In the genomic region with DNA sequence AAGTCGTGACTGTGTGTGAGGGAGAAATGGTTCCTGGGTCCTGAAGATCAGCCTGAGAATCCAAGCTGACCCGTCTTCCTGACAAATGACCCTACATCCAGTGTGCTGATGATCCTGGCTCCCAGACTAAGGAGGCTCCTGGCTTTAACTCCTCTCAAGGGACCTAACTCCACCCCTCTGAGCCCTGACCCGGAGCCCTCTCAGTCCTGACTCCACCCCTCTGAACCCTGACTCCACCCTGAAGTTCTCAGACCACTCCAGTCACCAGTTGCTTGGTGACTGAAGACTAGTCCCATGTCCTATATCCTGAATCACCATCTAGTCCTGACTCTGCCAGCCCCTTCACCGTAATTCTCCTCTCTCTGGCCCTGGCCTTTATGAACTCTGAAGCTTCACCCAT, we compare ENCODE assay signal across 32 mouse cellular contexts. TPM values are rescaled to one million over a fixed set of nuclear protein-coding genes. Genes with fewer than 3 reads are reported as not detected.
DNase-seq lines count a peak whose midpoint lies in the region; TF ChIP-seq lines count a peak whose summit lies in the region.
"Had no signal": no experiment of that assay in that cellular context is flagged by ENCODE, and none has a peak within 500 bp of the region (broad histone marks: within the 10 kb centered on the region; RNA-seq: fewer than 3 reads in every experiment).

No protein-coding gene starts in this region.

- H3K79me2 ChIP-seq in CH12.LX (replicated peaks; ENCODE audit: control insufficient read depth, extremely low read depth, insufficient read depth, poor library complexity, severe bottlenecking), result no peaks in the 10 kb centered on the region

- in situ Hi-C loops in CH12.LX (cut with MboI; ENCODE audit: low pct_ligation_motif_present, low pct_unique_long_range_greater_than_20kb, low sequenced_read_pairs), result loop anchor here (5.0 kb wide), 1 partner anchor 40 kb away; no protein-coding TSS in a partner anchor

- no peak overlapping the region for H3K9ac ChIP-seq in CH12.LX (ENCODE audit: insufficient read depth, low read depth)
- H3K9ac ChIP-seq: hindbrain, embryonic 15.5 days had no signal

- dilution Hi-C loops in CH12.LX (cut with MboI; ENCODE audit: extremely low pct_ligation_motif_present, extremely low pct_unique_long_range_greater_than_20kb, low sequenced_read_pairs), result no loop called here

- intact Hi-C loops in heart, postnatal 25 days (cut with DNase I), result no loop called here

- peaks cover 9 to 34% of the 10 kb centered on the region in 2 experiments for H3K4me1 ChIP-seq in CH12.LX (ENCODE audit: control insufficient read depth in 1 of 2, insufficient read depth in 2 of 2)
- H3K4me1 ChIP-seq: hindbrain, embryonic 15.5 days had no signal

- H3K9me3 ChIP-seq in CH12.LX (replicated peaks; ENCODE audit: low read length), result peaks cover 11% of the 10 kb centered on the region
- H3K9me3 ChIP-seq: forebrain, embryonic 10.5 days; hindbrain, embryonic 15.5 days had no signal

- H3K27ac ChIP-seq in CH12.LX (ENCODE audit: insufficient read depth, low read depth), result no peak overlapping the region
- H3K27ac ChIP-seq: forebrain, embryonic 10.5 days; hindbrain, embryonic 15.5 days had no signal

- peak; percentile 17 to 37 for DNase-seq in heart, adult 18-20 months
- no peak for DNase-seq in heart, postnatal 25 days (ENCODE audit: low spot score)
- DNase-seq in A20 (ENCODE audit: low read depth, low spot score) (peak; percentile 88), CH12.LX (ENCODE audit: extremely low read depth) (no peak)
- peak; percentile 7 for DNase-seq in gastrocnemius, postnatal 25 days
- no peak for DNase-seq in cerebellum, postnatal 36 days
- no peak for DNase-seq in urinary bladder, postnatal 10 days (ENCODE audit: low spot score)
- DNase-seq: adrenal gland, postnatal 25 days; cerebellum, adult 8-10 months; kidney, adult 9 months; kidney, postnatal 36 days; layer of hippocampus, postnatal 36 days; lung, postnatal 4 days; midbrain, embryonic 14.5 days had no signal

- no peak for TF ChIP-seq CTCF in CH12.LX (conservative IDR thresholded peaks at IDR 0.05 in 1 of 2, IDR thresholded peaks at IDR 0.05 in 1 of 2; ENCODE audit: low read depth in 2 of 2, low read length in 2 of 2)

- H3K36me3 ChIP-seq in CH12.LX (replicated peaks in 1 of 2; ENCODE audit: control insufficient read depth in 1 of 2, insufficient read depth in 1 of 2, low read length in 1 of 2), result no peaks in the 10 kb centered on the region
- H3K36me3 ChIP-seq: forebrain, embryonic 10.5 days; hindbrain, embryonic 15.5 days had no signal

- TF ChIP-seq EP300 in CH12.LX (IDR thresholded peaks at IDR 0.05; ENCODE audit: low read length), result no peak

- peaks cover 76% of the 10 kb centered on the region for H3K27me3 ChIP-seq in CH12.LX (replicated peaks)
- H3K27me3 ChIP-seq: hindbrain, embryonic 15.5 days had no signal

- no peak for TF ChIP-seq POLR2A in CH12.LX (IDR thresholded peaks at IDR 0.05; ENCODE audit: low read depth, low read length)

- 0 out of 2 replicates have a peak overlapping the region, but pooled peaks have one; percentile 48 for H3K4me2 ChIP-seq in CH12.LX (ENCODE audit: insufficient read depth, low read depth, poor library complexity, severe bottlenecking)
- H3K4me2 ChIP-seq: hindbrain, embryonic 15.5 days had no signal

- TF ChIP-seq RAD21 in CH12.LX (IDR thresholded peaks at IDR 0.05; ENCODE audit: low read depth, low read length), result no peak

- no peak overlapping the region for H3K4me3 ChIP-seq in CH12.LX (replicated peaks in 1 of 3; ENCODE audit: low read depth in 2 of 3, low read length in 2 of 3, poor library complexity in 1 of 3)
- H3K4me3 ChIP-seq: forebrain, embryonic 10.5 days; hindbrain, embryonic 15.5 days had no signal

TF ChIP-seq in CH12.LX, 34 proteins besides CTCF, POLR2A, EP300 and RAD21:
- TF ChIP-seq E2F4 (IDR thresholded peaks at IDR 0.05; ENCODE audit: insufficient replicate concordance, low read depth, low read length) (no peak), IRF4 (IDR thresholded peaks at IDR 0.05; ENCODE audit: low read depth, low read length) (no peak), MAZ (IDR thresholded peaks at IDR 0.05; ENCODE audit: low read depth, low read length) (no peak), USF2 (conservative IDR thresholded peaks at IDR 0.05; ENCODE audit: low read depth, low read length) (no peak), BHLHE40 (IDR thresholded peaks at IDR 0.05; ENCODE audit: low read depth, low read length) (no peak), MEF2A (IDR thresholded peaks at IDR 0.05; ENCODE audit: borderline replicate concordance, low read depth, low read length) (no peak), GABPA (IDR thresholded peaks at IDR 0.05; ENCODE audit: insufficient replicate concordance, low read depth, low read length) (no peak), MAFK (IDR thresholded peaks at IDR 0.05; ENCODE audit: insufficient replicate concordance, low read length) (no peak), JUN (IDR thresholded peaks at IDR 0.05; ENCODE audit: insufficient read depth, low read depth, low read length) (no peak), ZKSCAN1 (IDR thresholded peaks at IDR 0.05; ENCODE audit: borderline replicate concordance, low read depth, low read length) (no peak), POLR2AphosphoS2 (IDR thresholded peaks at IDR 0.05; ENCODE audit: low read depth, low read length) (no peak), USF1 (IDR thresholded peaks at IDR 0.05; ENCODE audit: low read depth, low read length) (no peak), MYC (IDR thresholded peaks at IDR 0.05; ENCODE audit: low read depth, low read length) (no peak), ZMIZ1 (IDR thresholded peaks at IDR 0.05; ENCODE audit: low read depth, low read length) (no peak)

RNA-seq across cellular contexts. Expression of a gene that starts 1.4 kb away (rescaled TPM):
- total RNA-seq in heart, adult 18-20 months (2021), result not detected
- total RNA-seq in heart, postnatal 25 days (2021), result not detected
- total RNA-seq in CH12.LX (2012; rRNA removed), result not detected in 2 replicates
- total RNA-seq in CH12.LX (2014; rRNA removed), result not detected in 2 replicates
- polyA plus RNA-seq in CH12.LX (2012; ENCODE audit: insufficient read length, low read depth), result 0.26 TPM in 1 of 2 replicates, not detected in the other
- not detected for total RNA-seq in gastrocnemius, postnatal 25 days (2021)
- total RNA-seq: adrenal gland, postnatal 25 days; gastrocnemius, postnatal 36 days; hematopoietic stem cell, adult 5-6 weeks; layer of hippocampus, adult 8-10 months; layer of hippocampus, postnatal 36 days; left cerebral cortex, postnatal 10 days; liver, adult 2 months; megakaryocyte-erythroid progenitor cell, adult 5-6 weeks had no signal
- polyA plus RNA-seq: embryonic facial prominence, embryonic 11.5 days; forebrain, embryonic 10.5 days; intestine, embryonic 14.5 days; liver, adult 2 months; liver, embryonic 16.5 days; lung, embryonic 16.5 days; midbrain, embryonic 14.5 days; neural tube, embryonic 11.5 days; testis, adult 2 months; urinary bladder, adult 2 months had no signal

RNA-seq across cellular contexts. Expression of a gene that starts 40.6 kb away (rescaled TPM):
- total RNA-seq in heart, adult 18-20 months (2021), result not detected
- total RNA-seq in heart, postnatal 25 days (2021), result not detected
- total RNA-seq in CH12.LX (2012; rRNA removed) (not detected in 2 replicates), CH12.LX (2014; rRNA removed) (not detected in 2 replicates)
- polyA plus RNA-seq in CH12.LX (2012; ENCODE audit: insufficient read length, low read depth), result not detected in 2 replicates
- total RNA-seq in gastrocnemius, postnatal 25 days (2021), result not detected
- total RNA-seq: adrenal gland, postnatal 25 days; gastrocnemius, postnatal 36 days; hematopoietic stem cell, adult 5-6 weeks; layer of hippocampus, adult 8-10 months; layer of hippocampus, postnatal 36 days; left cerebral cortex, postnatal 10 days; liver, adult 2 months; megakaryocyte-erythroid progenitor cell, adult 5-6 weeks had no signal
- polyA plus RNA-seq: brain, embryonic 14.5 days; embryonic facial prominence, embryonic 11.5 days; heart, embryonic 16.5 days; hindbrain, embryonic 15.5 days; intestine, embryonic 14.5 days; limb, embryonic 11.5 days; liver, adult 2 months; liver, embryonic 16.5 days; lung, embryonic 16.5 days; midbrain, embryonic 14.5 days; neural tube, embryonic 11.5 days; testis, adult 2 months; urinary bladder, adult 2 months had no signal

RNA-seq across cellular contexts. Expression of a gene that starts 51.2 kb away (rescaled TPM):
- not detected for total RNA-seq in heart, adult 18-20 months (2021)
- not detected for total RNA-seq in heart, postnatal 25 days (2021)
- not detected in 2 replicates for total RNA-seq in CH12.LX (2012; rRNA removed)
- total RNA-seq in CH12.LX (2014; rRNA removed), result not detected in 2 replicates
- polyA plus RNA-seq in CH12.LX (2012; ENCODE audit: insufficient read length, low read depth), result not detected in 2 replicates
- total RNA-seq in gastrocnemius, postnatal 25 days (2021), result not detected
- total RNA-seq: adrenal gland, postnatal 25 days; gastrocnemius, postnatal 36 days; hematopoietic stem cell, adult 5-6 weeks; layer of hippocampus, adult 8-10 months; layer of hippocampus, postnatal 36 days; left cerebral cortex, postnatal 10 days; liver, adult 2 months; megakaryocyte-erythroid progenitor cell, adult 5-6 weeks had no signal
- polyA plus RNA-seq: brain, embryonic 14.5 days; embryonic facial prominence, embryonic 11.5 days; forebrain, embryonic 10.5 days; heart, embryonic 16.5 days; hindbrain, embryonic 15.5 days; intestine, embryonic 14.5 days; limb, embryonic 11.5 days; liver, adult 2 months; liver, embryonic 16.5 days; lung, embryonic 16.5 days; midbrain, embryonic 14.5 days; neural tube, embryonic 11.5 days; urinary bladder, adult 2 months had no signal

RNA-seq across cellular contexts. Expression of a gene that starts 58.0 kb away (rescaled TPM):
- total RNA-seq in heart, adult 18-20 months (2021), result not detected
- not detected for total RNA-seq in heart, postnatal 25 days (2021)
- total RNA-seq in CH12.LX (2012; rRNA removed) (not detected in 2 replicates), CH12.LX (2014; rRNA removed) (not detected in 2 replicates)
- polyA plus RNA-seq in CH12.LX (2012; ENCODE audit: insufficient read length, low read depth), result not detected in 2 replicates
- total RNA-seq in gastrocnemius, postnatal 25 days (2021), result not detected
- total RNA-seq: adrenal gland, postnatal 25 days; gastrocnemius, postnatal 36 days; hematopoietic stem cell, adult 5-6 weeks; left cerebral cortex, postnatal 10 days; liver, adult 2 months; megakaryocyte-erythroid progenitor cell, adult 5-6 weeks had no signal
- polyA plus RNA-seq: brain, embryonic 14.5 days; embryonic facial prominence, embryonic 11.5 days; forebrain, embryonic 10.5 days; heart, embryonic 16.5 days; hindbrain, embryonic 15.5 days; liver, adult 2 months; liver, embryonic 16.5 days; lung, embryonic 16.5 days; midbrain, embryonic 14.5 days; neural tube, embryonic 11.5 days; testis, adult 2 months had no signal

Comparison
In these comparisons a context has a peak if more than half of its experiments do, and no peak if none do; other contexts are left out.
1. DNase-seq: peak in heart, adult 18-20 months (2 of 2), A20 (single experiment) and gastrocnemius, postnatal 25 days (single experiment); none in heart, postnatal 25 days (single experiment), CH12.LX (single experiment), cerebellum, postnatal 36 days (0 of 2) and urinary bladder, postnatal 10 days (single experiment).